Mouse (Mus musculus) heart, adult 2 months (tissue): ENCODE measurements at regions not wholly inside any gene's neighbourhood (a gene's known extent, or its start where the extent isn't known, plus 50 kb on each side); places are given as distances from the start of the nearest gene placed in this dataset.

ENCODE experiments used
- CTCF ChIP-seq: fragments of 200-600 bp; IDR thresholded peaks from 2 replicates; pipeline ENCODE4 v1.8.1; 2022; ENCODE audit warnings: antibody characterized with exemption, mild to moderate bottlenecking, moderate library complexity
- EP300 ChIP-seq: fragments of 200-500 bp; IDR thresholded peaks from 2 replicates; pipeline ENCODE4 v1.6.1; 2011; ENCODE audit warnings: low read depth, low read length, control low read depth; ENCODE audit not compliant: insufficient read depth
- POLR2A ChIP-seq: fragments of 200-500 bp; IDR thresholded peaks from 2 replicates; pipeline ENCODE4 v1.6.1; 2011; ENCODE audit warnings: mild to moderate bottlenecking, low read depth, low read length, control low read depth; ENCODE audit not compliant: insufficient read depth

- TF ChIP-seq POLR2A: no peak
- TF ChIP-seq EP300: no peak
- no peak for TF ChIP-seq CTCF
These were observed 103.3 kb upstream of the Cpsf6 start for GRCm38 (mm10) chr10:117483091-117483600.
